Mouse (Mus musculus) liver, embryonic 12.5 days (tissue): ENCODE results near the gene Comtd1. TPM values are rescaled to one million over a fixed set of nuclear protein-coding genes. Genes with fewer than 3 reads are reported as not detected.
A peak's percentile ranks its signal among the peaks of the same experiment; 100 is the strongest.

Experiments
- ATAC-seq: fragments of 200-750 bp; cut with Nextera tagmentation; 2 replicates; pipeline ENCODE4 v1.8.0; 2017; ENCODE audit warnings: moderate number of reproducible peaks, mild to moderate bottlenecking, moderate library complexity
- H3K27ac ChIP-seq: fragments of 300-500 bp; sonication (generic); 2 replicates; pipeline ENCODE4 v1.5.1; 2016; ENCODE audit warnings: mild to moderate bottlenecking
- H3K27me3 ChIP-seq: fragments of 300-500 bp; sonication (generic); replicated peaks from 2 replicates; pipeline ENCODE4 v1.6.1; 2016; ENCODE audit warnings: mild to moderate bottlenecking, moderate library complexity
- H3K36me3 ChIP-seq: fragments of 300-500 bp; sonication (generic); 2 replicates; pipeline ENCODE4 v1.6.1; 2016; ENCODE audit warnings: mild to moderate bottlenecking, moderate library complexity
- H3K4me1 ChIP-seq: fragments of 300-500 bp; sonication (generic); 2 replicates; pipeline ENCODE4 v1.6.1; 2016
- H3K4me2 ChIP-seq: fragments of 300-500 bp; sonication (generic); 2 replicates; pipeline ENCODE4 v1.6.1; 2016; ENCODE audit warnings: mild to moderate bottlenecking, moderate library complexity
- H3K4me3 ChIP-seq: fragments of 300-500 bp; sonication (generic); 2 replicates; pipeline ENCODE4 v1.5.1; 2016; ENCODE audit warnings: mild to moderate bottlenecking, moderate library complexity
- H3K9ac ChIP-seq: fragments of 300-500 bp; sonication (generic); 2 replicates; pipeline ENCODE4 v1.6.1; 2016; ENCODE audit warnings: mild to moderate bottlenecking, moderate library complexity
- H3K9me3 ChIP-seq: fragments of 300-500 bp; sonication (generic); replicated peaks from 2 replicates; pipeline ENCODE4 v1.6.1; 2016; ENCODE audit warnings: mild to moderate bottlenecking, moderate library complexity
- WGBS: fragments of 180-500 bp; shearing (Covaris S2); methylation state at CpG from one replicate; pipeline ENCODE4 v1.1.7; 2016; ENCODE audit not compliant: insufficient replicate concordance; 5-methylcytosine and 5-hydroxymethylcytosine counted together
- polyA plus RNA-seq: library from polyadenylated mRNA; unstranded; fragments of >200 nt; fragmentation: Nextera tagmentation; extraction: Ambion mirVana; gene quantifications from 2 replicates; pipeline ENCODE4 v1.2.1, GENCODE M21; 2016

Gene Comtd1
- polyA plus RNA-seq, 1 experiment from 2014 or later: 41.3 TPM

DNA sequence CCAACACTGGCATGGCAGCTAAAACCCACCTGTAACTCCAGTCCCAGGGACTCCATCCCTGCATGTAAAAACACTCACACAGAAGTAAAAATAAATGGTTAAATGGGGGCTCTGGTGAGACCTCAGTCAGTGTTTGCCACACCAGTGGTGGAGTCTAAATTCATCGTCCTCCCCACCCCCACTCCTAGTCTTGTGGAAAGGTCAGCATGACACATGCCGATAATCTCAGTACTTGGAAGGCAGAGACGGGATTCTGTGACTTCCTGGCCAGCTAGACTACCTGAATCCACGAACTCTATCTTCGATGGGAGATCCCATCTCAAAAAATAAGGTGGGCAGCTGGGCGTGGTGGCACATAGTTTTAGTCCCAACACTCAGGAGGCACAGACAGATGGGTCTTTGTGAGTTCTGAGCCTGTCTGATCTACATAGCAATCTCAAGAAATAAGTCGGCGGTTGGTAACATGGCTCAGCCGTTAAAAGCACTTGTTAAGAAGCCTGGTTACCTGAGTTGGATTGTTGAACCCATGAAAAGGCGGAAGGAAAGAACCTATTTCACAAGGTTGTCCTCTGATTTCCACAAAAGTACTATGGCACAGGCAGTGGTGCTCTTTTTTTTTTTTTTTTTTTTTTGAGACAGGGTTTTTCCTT is 36.9 kb downstream of the Comtd1 start:
- Histone ChIP-seq H3K36me3 (no peaks in the 10 kb centered on the region), H3K27me3 (no peaks in the 10 kb centered on the region), H3K4me1 (peaks cover 57% of the 10 kb centered on the region), H3K4me3 (no peak overlapping the region), H3K9me3 (no peaks in the 10 kb centered on the region), H3K27ac (no peak overlapping the region), H3K9ac (no peak overlapping the region), H3K4me2 (no peak overlapping the region)
- 57% methylated on average over 10 of the region's 10 CpGs for WGBS
- no peak for ATAC-seq

DNA sequence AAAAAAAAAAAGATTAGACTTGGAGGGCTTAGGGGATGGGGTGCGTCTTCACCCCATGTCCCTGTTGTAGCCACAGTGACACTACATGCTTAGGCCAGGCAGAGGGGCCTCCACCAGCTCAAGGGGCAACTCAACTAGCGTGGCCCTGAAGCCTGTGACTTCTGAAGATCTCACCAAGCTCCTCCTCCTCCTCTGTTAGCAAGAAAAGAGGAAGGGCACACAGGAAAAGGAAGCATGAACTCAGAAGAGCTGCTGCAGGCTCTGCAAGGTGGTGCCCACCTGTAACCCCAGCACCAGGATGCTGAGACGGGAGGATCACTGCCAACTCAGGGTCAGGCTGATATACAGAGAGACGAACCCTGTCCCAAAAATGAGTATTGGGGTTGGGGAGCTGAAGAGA is 37.5 kb downstream of the Comtd1 start:
- WGBS: 46% methylated on average over 4 of the region's 4 CpGs
- H3K36me3 ChIP-seq: no peaks in the 10 kb centered on the region
- H3K9me3 ChIP-seq: no peaks in the 10 kb centered on the region
- H3K27me3 ChIP-seq: no peaks in the 10 kb centered on the region
- no peak overlapping the region for H3K4me2 ChIP-seq
- no peak overlapping the region for H3K27ac ChIP-seq
- no peak overlapping the region for H3K4me3 ChIP-seq
- H3K9ac ChIP-seq: no peak overlapping the region
- H3K4me1 ChIP-seq: peaks cover 57% of the 10 kb centered on the region
- ATAC-seq: no peak

DNA sequence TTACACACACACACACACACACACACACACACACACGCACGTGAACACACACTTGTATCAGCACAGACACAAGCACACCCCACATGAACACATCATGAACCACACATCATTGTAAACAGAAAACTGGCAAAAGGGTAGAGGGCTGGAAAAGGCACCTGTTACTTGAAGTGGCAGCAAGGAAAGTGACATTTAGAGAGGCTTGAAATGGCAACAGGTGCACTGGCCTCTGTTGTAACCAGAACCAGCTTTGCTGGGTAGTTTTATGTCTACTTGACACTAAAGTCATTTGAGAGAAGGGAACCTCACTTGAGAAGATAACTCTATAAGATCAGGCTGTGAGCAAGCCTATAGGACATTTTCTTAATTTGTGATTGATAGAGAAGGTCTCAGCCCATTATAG is 39.4 kb downstream of the Comtd1 start:
- Histone ChIP-seq H3K36me3 (no peaks in the 10 kb centered on the region), H3K9me3 (no peaks in the 10 kb centered on the region), H3K4me2 (no peak overlapping the region), H3K27ac (no peak overlapping the region), H3K27me3 (no peaks in the 10 kb centered on the region), H3K4me3 (no peak overlapping the region), H3K9ac (no peak overlapping the region), H3K4me1 (peaks cover 61% of the 10 kb centered on the region)
- 88% methylated on average over 2 of the region's 2 CpGs for WGBS
- no peak for ATAC-seq

DNA sequence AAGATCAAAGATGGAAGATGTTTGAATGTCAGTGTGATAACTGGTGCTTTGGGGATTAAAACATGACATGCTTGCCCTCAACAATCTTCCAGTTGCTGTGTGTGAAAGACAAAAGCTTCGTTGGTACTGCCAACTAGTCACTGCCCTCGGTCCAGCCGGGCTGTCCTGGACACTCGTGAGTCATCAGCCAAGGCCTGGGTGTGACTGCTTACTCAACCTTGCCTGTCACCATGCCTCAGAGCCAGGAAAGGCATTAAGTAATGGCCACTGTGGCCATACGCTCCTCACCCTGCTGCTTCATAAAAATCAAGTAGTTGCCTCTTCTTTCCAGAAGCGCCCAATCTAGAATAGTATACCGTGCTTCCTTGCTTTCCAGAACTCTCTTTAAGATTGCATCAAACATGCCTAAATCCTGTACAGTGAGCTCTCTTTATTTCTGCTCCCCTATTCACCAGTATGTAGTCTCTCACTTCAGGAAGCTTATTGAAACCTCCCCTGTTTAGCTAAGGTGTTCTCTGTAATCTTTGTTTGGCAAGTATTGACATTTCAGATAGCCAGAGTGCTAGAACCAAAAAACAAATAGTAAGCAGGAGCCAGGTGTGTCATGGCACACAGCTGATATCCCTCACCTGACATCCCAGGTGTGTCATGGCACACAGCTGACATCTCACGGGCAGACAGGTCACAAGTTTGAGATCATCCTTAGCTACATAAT is 40.4 kb downstream of the Comtd1 start:
- no peak overlapping the region for H3K4me2 ChIP-seq
- H3K9me3 ChIP-seq: no peaks in the 10 kb centered on the region

DNA sequence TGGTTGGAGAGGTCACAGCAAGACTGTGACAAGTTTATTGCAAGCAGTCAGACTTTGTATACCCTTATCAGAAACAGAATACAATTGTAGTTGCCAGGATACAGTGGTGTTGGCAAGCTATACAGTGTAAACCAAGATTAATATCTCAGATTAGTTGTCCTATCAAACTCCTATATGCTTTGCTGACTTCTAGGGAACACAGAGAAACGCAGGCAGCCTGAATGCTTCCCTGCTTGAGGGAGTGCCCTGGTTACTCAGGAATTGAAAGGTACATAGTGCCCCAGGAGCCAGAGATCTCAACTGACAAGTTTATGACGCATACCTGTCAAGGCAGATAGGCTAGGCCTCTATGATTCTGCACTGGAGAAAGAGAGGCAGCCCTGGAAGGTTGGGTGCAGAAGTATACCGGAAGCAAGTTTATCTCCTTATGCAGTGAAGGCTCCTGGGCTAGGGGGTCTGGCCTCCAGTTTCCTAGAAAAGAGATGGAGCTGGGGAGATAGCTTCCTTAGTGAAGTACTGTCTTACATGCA is 42.1 kb downstream of the Comtd1 start:
- peak; percentile 87 for ATAC-seq
- Histone ChIP-seq H3K4me2 (peak overlapping the region; percentile 34), H3K36me3 (0 out of 2 replicates have a peak, but pooled peaks cover 2% of the 10 kb centered on the region), H3K4me1 (peaks cover 44% of the 10 kb centered on the region), H3K9me3 (no peaks in the 10 kb centered on the region), H3K9ac (peak overlapping the region; percentile 31; the same call in 1 of the 2 replicates), H3K4me3 (no peak overlapping the region), H3K27ac (peak overlapping the region; percentile 71), H3K27me3 (no peaks in the 10 kb centered on the region)
- 24% methylated on average over 3 of the region's 3 CpGs for WGBS

More for the DNA sequence above, 40.4 kb downstream of the Comtd1 start:
- no peak overlapping the region for H3K27ac ChIP-seq
- 77% methylated on average over 8 of the region's 8 CpGs for WGBS
- no peaks in the 10 kb centered on the region for H3K27me3 ChIP-seq
- H3K4me3 ChIP-seq: no peak overlapping the region
- peaks cover 56% of the 10 kb centered on the region for H3K4me1 ChIP-seq
- H3K36me3 ChIP-seq: no peaks in the 10 kb centered on the region
- no peak for ATAC-seq
- H3K9ac ChIP-seq: 0 out of 2 replicates have a peak overlapping the region, but pooled peaks have one; percentile 3

DNA sequence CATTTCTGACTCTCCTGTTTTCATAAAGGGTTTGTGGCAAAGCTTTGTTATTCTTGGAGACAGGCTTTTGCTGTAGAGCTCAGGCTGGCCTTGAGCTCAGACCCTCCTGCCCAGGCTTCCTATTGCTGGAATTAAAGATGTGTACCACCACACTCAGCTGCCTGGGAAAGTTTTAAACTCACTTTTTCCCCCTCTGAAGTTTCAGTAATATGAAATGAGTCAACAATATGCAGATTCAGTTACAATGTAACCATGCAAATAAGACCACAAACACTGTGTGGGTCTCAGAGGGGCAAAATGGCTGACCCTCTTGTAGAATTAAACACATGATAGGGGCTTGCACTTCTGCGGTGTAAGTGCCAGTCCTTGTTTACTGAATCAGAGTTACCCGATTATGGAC is 42.6 kb downstream of the Comtd1 start:
- H3K27me3 ChIP-seq: no peaks in the 10 kb centered on the region
- no peak for ATAC-seq

DNA sequence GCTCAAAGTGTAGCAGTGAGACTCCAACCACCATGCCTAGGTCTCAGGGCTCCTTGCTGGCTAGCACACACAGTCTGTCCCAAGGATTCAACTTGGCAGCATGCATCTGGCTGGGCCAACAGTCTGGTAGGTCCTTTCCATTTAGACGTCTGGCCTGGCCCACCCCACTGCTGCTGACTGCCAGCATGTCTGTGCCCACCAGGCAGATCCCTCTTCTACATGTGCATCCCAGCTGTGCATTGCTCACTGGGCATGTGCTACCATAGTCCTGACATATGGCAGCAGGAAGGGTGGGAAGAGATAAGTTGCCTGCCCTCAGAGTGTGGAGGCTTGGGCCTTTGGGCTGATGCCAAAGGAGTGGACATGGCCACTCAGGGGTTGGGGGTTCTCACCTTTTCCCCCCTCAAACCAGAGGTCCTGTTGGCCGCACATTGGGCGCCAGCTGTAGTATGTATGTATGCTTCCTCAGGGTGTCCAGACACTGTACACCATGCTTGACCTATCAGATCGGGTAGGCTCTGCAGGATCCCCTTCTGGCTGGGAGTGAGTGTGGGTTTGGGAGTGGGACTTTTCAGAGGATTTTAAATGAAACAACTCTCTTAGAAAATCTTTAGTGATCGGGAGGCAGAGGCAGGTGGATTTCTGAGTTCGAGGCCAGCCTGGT is 46.1 kb downstream of the Comtd1 start:
- WGBS: 85% methylated on average over 6 of the region's 6 CpGs
- Histone ChIP-seq H3K27ac (no peak overlapping the region), H3K4me2 (no peak overlapping the region), H3K36me3 (peaks cover 14% of the 10 kb centered on the region; the same call in 1 of the 2 replicates), H3K4me3 (no peak overlapping the region), H3K9me3 (no peaks in the 10 kb centered on the region), H3K4me1 (peaks cover 27% of the 10 kb centered on the region), H3K27me3 (no peaks in the 10 kb centered on the region), H3K9ac (no peak overlapping the region)
- ATAC-seq: no peak

More for the DNA sequence above, 42.6 kb downstream of the Comtd1 start:
- peaks cover 39% of the 10 kb centered on the region for H3K4me1 ChIP-seq
- peak overlapping the region; percentile 34; the same call in 1 of the 2 replicates for H3K4me2 ChIP-seq
- 60% methylated on average over 2 of the region's 2 CpGs for WGBS
- H3K36me3 ChIP-seq: 0 out of 2 replicates have a peak, but pooled peaks cover 4% of the 10 kb centered on the region
- H3K9me3 ChIP-seq: no peaks in the 10 kb centered on the region
- 0 out of 2 replicates have a peak overlapping the region, but pooled peaks have one; percentile 31 for H3K9ac ChIP-seq
- no peak overlapping the region for H3K4me3 ChIP-seq
- H3K27ac ChIP-seq: peak overlapping the region; percentile 71

DNA sequence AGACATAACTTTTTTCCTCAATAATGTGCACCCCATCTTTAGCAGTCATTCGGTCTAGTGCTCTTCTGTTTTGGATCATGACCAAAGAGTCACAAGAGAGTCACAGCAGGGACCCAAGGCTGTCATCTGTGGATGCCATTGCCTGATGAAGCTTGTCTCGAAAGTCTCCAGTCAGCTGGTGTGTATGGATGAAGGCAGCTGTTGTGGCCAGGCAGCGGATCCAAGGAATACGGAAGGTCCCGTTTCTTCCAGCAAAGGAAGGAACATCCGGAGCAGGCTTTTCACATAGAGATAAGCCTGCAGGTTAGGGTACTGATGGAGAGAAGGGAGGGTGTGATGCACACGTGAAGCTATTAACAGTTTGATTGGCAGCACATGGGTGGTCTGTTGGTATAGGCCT is 47.2 kb downstream of the Comtd1 start:
- Histone ChIP-seq H3K36me3 (peaks cover 14% of the 10 kb centered on the region; the same call in 1 of the 2 replicates), H3K9ac (no peak overlapping the region), H3K4me2 (no peak overlapping the region), H3K27me3 (no peaks in the 10 kb centered on the region), H3K27ac (no peak overlapping the region), H3K4me3 (no peak overlapping the region), H3K9me3 (no peaks in the 10 kb centered on the region), H3K4me1 (peaks cover 17% of the 10 kb centered on the region)
- no peak for ATAC-seq
- 78% methylated on average over 7 of the region's 7 CpGs for WGBS

DNA sequence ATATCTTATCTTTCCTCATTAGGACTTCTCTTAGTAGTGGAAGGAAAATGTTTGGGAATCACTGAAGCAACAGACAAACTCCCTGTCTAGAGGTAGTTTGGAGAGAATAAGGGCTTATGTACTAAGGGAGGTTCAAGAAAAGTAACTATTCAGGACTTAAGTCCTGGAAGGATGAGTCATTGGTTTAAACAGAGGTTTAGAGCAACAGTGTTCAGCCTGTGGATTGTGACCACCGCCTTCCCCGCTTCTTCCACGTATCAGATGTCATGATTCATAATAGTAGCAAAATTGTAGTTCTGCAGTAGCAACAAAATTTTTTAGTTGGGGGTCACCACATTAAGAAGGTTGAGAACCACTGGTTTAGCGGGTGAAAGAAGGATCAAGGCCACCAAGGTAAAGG is 48.1 kb downstream of the Comtd1 start:
- H3K27me3 ChIP-seq: no peaks in the 10 kb centered on the region
- peaks cover 9% of the 10 kb centered on the region; the same call in 1 of the 2 replicates for H3K4me1 ChIP-seq
- H3K4me2 ChIP-seq: no peak overlapping the region
- H3K27ac ChIP-seq: no peak overlapping the region
- WGBS: 91% methylated on average over 4 of the region's 4 CpGs
- ATAC-seq: no peak
- no peaks in the 10 kb centered on the region for H3K9me3 ChIP-seq
- no peak overlapping the region for H3K4me3 ChIP-seq
- H3K9ac ChIP-seq: no peak overlapping the region
- peaks cover 14% of the 10 kb centered on the region; the same call in 1 of the 2 replicates for H3K36me3 ChIP-seq
